Mouse (Mus musculus): ENCODE results near the gene Grm5. TPM values are rescaled to one million over a fixed set of nuclear protein-coding genes. Genes with fewer than 3 reads are reported as not detected.

Gene Grm5
- total RNA-seq, 2 experiments from 2014 or later = 193 to 205 TPM

DNA sequence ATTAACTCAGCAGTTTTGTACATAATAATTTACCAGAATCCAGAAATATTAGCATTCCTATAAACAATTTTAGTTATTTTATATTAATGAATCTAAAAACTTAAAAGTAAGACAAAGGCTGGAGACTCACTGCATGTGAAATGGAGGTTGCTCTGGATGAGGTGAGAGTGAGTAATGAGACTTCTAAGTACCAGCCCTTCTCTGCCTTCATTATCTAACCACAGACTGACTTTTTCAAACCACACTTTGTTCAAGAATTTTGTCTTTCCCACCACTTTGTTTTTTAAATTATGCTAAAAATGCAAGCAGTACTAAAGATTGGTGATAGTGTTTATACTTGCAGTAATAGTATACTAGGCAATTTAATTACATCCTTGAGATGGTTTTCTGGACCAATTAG is 259.5 kb downstream of the Grm5 start:
- no peak for DNase-seq
- intact Hi-C loops (cut with DNase I) = no loop called here

DNA sequence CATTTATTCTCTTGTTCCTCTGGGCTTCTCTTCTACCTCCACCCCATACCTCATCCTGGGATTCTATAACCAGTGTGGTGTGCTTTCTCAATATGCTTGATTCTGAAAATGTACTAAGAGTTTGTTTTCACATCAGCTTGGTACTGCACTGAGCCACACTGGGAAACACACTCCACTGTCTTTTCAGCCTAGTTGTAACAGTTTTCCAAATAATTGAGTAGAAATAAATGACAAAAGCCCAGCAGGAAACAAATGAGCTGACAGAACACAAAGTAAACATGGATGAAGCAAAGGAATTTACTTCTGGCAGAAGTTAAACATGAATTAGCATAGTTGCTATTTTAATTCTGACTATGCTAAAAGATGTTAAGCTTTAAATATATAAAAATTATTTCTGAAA is 262.1 kb downstream of the Grm5 start:
- no peak for DNase-seq
- intact Hi-C loops (cut with DNase I) = no loop called here

DNA sequence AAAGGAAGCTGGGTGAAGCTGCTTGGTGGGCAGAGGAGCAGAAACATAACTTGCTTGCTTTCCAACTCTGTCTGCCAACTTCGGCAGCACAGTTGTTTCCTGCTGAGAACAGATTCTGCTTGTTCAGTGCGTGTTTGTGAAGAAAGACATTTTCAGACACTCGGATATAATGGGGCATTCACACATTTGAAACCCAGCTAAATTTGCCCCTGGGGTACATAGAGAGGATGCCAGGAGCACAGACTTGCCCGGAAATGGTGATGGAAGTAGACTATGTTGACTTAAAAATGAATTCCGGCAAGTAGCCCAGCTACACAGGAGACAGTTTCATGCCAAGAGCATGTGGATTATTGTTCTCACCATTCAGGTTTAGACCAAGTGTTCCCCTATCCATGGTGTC is 342.0 kb downstream of the Grm5 start:
- intact Hi-C loops (cut with DNase I) = loop anchor here (10.0 kb wide), 1 partner anchor 341 kb away; the partner anchor contains the start of gene Grm5

DNA sequence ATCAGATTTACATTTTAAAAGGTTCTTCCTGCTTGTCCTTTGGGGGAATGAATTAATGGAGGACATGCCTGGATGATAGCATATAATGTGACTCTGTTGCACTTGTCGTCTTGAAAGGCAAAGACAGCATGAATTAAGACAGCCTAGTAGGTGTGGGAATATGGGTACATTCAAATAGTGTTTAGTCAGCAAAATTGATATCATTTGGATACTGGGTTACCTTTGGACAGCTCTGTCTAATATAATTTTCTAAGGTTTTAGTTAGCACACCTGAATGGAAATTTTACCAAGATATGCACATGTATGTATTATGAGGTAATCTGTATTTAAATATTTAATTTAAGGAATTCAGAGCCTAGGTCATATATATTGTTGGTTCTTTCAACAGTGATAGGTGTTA is 353.4 kb downstream of the Grm5 start:
- no peak for DNase-seq
- intact Hi-C loops (cut with DNase I) = no loop called here

More for the DNA sequence above, 342.0 kb downstream of the Grm5 start:
- peak; percentile 67 for DNase-seq

DNA sequence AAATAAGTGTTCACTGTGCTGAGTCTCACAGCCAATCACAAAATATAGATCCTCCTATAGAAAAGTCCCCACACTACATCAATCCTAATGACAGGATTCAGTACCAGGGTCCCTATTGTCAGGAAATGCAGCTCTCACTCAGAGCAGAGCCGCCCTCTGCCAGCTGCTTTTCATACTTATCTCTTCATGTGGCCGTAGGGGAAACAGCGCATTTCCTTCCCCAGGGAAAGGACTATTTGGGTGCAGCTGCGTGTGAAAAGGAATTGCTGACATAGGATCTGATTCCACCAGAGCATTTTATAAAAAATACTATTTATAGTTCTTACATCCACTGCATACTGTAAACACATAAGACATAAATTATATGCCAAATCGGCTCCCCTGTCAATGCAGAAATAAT is 354.3 kb downstream of the Grm5 start:
- intact Hi-C loops (cut with DNase I) = no loop called here
- no peak for DNase-seq

DNA sequence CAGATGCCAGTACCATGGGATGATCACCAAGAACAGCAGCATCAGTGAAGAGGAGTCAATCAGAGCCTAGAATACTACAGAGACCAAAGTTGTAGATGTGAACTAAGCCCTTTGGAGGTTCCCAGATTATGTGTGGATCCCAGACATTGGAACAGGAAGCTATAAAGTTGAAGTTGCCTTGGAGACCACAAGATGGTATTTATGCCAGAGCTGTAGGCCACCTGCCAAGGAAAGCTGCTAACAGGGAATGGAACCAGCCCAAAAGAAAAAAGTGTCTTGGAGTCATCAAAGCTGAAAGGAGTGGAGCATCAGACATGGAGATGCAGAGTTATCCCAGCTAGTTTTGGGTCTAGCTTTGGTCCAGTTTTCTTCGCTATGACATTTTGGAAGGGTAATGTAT is 366.2 kb downstream of the Grm5 start:
- intact Hi-C loops (cut with DNase I) = no loop called here
- DNase-seq = peak; percentile 10

DNA sequence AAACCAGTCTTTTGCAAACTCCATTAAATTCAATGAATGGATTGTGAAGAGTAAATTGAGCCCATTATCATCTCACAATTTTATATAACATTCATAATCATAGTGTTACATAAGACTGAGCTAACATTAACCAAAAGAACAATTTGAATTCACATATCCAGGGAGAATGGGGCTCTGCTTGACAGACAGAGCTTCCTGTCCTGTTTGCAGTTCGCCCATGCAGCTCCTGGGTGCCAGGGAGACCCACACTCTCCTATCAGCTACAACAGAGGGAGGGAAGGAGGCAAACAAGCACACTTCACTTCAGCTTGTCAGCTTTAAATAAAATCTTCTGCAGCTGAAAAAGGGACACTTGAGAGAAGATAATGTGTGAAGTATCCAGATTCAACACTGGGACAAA is 389.2 kb downstream of the Grm5 start:
- DNase-seq = no peak
- intact Hi-C loops (cut with DNase I) = no loop called here

DNA sequence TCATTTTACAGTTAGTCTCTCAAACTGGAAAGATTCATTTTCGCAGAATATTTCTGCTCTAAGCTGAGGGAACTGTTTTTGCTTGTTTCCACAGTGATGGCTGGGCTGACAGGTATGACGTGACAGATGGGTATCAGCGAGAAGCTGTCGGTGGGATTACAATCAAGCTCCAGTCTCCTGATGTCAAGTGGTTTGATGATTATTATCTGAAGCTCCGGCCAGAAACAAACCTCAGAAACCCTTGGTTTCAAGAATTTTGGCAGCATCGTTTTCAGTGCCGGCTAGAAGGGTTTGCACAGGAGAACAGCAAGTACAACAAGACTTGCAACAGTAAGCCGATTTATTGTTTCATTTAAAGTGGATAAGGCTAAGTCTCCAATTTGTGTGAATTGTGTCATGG is 391.1 kb downstream of the Grm5 start:
- intact Hi-C loops (cut with DNase I) = no loop called here
- DNase-seq = peak; percentile 20

DNA sequence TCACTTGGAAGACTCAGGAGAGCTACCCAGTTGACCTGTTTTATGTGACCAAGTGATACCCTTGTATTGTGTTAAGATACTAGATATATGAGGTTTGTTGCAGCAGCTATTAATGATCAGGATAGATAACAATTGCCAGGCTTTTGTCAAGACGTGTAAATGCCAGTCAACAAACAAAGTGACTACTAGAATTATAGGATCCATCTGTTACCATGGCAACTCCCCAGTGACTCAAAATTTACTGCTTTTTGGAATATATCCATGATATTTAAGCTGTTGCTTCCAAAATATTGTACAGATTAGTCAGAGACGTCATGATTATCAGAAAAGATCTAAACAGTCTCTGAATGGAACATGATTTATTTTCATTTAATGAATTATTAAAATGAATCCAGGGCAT is 399.5 kb downstream of the Grm5 start:
- intact Hi-C loops (cut with DNase I) = no loop called here
- no peak for DNase-seq

DNA sequence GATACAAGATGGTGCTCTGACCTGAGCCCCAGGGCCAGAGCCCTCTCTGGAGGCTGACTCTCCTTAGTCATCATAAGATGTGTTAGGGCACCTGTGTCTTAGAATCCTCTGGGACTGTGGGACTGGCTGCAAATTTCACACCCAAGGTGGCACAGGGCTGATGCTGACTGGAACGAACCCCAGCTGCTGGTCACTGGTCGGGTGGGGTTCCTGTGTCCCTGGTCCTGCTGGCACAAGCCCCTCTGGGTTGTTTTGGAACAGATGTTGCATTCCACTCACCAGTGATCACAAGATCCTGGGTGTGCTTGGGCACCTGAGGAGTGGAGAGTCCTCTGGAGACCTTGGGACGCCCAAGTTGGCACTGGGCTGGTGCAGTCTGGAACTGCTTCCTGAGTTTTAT is 430.5 kb downstream of the Grm5 start:
- intact Hi-C loops (cut with DNase I) = no loop called here
- DNase-seq = no peak

DNA sequence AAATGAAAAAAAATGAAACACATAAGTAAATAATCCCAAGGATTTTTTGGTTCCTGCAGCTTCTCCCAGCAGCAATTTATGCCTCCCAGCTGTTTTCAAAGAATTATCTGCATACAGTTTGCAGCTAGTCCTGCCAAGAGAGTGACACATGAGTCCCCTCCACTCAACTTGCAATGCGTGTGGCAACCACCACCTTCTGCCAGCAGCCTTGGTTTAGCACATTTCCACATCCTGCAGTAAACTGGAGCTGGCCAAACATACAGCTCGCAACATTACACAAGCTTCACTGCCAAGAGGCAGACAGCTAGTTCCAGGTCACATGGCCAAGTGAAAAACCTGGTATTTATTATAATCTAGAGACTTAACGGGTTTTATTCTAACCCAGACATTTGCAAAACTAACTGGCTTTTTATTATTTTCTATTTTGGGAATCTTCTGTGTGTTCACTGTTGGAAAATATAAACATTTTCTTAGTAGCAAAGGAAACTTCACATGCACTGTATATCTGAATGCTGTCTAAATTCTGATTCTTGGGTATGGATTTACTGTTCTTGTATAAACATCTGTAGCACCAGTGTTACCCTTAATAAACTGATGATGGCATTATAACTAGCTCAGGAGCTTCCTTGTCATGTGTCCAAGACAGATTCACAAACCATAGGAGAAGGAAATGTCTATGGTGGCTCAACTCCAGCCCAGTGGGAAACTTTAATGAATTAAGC is 443.6 kb downstream of the Grm5 start:
- peak; percentile 41 for DNase-seq
- intact Hi-C loops (cut with DNase I) = no loop called here

DNA sequence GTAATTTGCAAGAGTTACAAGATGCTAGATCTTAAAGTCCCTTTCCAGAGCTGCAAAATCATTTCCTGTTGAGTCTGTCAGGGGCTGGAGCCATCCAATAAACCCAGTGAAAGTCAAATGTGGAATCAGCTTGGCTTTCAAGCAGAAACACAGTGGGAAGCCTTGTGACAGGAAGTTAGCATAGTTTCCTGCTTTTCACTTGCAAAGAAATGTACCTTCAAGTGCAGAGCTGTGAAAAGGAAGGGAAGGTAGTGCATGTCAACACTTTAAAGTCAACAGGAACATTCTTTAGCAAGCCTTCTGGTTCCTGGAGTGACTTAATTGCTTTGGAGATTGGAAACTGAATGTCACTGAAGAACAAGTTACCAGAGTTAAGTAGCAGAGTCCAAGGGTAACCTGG is 463.4 kb downstream of the Grm5 start:
- no peak for DNase-seq
- intact Hi-C loops (cut with DNase I) = no loop called here

DNA sequence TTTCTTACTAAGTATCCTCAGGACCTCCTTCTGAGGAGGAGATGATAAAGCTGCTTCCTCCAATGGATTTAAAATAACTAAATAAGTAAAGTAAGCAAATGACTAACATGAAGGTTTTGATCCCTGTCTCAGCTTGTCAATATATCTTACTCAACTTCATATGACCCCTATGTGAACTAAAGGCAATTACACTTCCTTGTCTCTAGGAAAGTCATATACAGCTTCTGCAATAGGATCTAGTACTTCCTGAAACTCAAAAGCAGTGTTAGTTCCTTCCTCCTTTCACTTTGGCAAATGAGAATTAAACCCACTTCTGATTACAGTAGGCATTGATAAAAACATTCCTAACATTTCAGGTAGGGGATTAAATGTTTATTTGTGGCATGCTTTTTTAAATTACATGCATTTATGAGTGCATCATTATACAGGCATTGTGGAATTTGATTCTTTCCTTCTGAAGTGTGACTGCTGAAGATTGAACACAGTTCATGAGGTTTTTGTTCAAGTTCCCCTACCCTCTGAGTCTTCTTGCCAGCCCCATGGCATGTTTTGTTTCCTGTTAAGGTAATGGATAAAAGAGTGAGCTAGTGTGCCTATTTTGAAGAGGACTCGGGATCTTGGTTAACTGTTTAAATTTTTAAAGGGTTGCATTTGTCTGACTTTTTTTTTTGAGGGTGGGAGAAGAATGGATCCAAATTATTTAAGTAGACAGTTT is 470.4 kb downstream of the Grm5 start:
- no peak for DNase-seq
- intact Hi-C loops (cut with DNase I) = no loop called here

DNA sequence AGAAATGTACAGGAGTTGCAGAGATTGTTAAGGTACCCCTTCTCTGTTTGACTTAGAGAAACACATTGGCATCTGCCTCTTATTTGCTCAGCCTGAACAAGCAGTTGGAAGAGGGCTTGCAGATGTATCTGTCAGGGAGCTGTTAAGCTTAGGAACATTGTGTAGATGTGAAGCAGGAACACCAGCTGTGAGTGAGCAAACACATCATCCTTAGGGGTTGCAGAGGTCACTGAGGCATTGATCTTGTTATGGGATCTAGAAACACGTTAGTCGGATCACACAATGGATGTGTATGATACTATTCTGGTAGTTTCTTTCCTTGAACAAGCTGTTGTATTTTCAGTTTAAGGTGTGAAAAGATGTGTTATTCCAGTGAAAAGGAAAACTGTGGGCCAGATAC is 472.5 kb downstream of the Grm5 start:
- intact Hi-C loops (cut with DNase I) = no loop called here
- DNase-seq = no peak

DNA sequence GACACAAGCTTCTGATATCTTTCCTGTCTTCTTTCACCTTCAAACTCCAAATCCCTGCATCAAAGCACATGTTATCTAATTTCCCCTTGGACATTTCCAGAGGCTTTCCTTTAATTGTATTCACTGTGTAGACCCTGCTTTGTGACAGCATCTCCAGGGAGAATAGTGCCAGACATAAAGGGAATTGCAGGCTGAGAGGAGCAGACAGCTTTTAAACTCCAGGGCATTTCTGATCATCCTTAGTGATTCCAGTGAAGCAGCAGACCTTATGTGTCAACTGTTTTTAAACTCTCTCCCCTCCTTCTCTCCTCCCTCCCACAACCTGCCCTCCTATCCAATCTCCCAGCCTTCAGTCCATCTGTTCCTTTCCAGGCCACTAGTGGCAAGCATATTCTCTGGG is 507.1 kb downstream of the Grm5 start:
- DNase-seq = no peak
- intact Hi-C loops (cut with DNase I) = no loop called here

DNA sequence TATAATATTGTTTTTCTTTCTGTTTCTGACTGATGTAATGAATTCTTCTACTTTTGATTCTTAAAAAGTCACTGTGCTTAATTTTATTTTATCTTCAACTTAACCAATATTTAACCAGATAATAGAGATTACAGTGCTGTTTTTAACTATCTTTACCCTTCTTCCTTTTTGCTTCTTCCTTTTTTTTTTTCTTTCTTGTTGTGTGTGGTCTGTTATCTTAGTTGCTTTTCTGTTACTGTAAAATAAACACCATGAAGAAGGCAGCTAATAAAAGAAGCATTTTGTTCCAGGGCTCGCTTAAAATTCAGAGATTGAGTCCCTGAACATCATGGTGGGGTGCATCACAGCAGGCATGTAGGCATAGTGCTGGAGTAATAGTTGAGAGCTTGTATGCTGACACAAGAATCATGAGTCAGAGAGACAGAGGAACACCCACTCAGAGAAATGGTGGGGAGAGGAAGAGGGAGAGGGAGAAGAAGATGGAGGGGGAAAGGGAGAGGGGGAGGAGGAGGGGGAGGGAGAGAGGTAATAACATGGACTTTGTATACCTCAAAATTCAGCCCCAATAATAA is 512.7 kb downstream of the Grm5 start:
- DNase-seq = no peak
- intact Hi-C loops (cut with DNase I) = no loop called here

DNA sequence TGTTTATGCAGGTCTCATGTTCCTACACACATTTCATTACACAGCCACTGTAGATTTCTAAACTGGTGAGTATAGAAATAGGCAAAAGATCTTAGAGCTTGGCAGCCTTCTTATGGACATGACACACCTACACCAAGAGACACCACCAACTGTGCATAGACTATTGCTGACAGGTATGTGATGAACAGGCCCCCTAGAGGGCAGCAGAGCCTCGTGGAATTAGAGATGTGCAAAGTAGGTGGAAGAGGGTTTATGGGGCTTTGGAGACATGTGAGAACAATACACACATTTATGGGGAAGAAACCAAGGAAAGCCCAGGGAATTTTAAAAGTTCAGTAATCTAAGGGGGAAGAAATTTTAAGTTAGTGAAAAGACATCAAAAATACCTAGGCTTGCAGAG is 513.7 kb downstream of the Grm5 start:
- intact Hi-C loops (cut with DNase I) = no loop called here
- peak; percentile 54 for DNase-seq

DNA sequence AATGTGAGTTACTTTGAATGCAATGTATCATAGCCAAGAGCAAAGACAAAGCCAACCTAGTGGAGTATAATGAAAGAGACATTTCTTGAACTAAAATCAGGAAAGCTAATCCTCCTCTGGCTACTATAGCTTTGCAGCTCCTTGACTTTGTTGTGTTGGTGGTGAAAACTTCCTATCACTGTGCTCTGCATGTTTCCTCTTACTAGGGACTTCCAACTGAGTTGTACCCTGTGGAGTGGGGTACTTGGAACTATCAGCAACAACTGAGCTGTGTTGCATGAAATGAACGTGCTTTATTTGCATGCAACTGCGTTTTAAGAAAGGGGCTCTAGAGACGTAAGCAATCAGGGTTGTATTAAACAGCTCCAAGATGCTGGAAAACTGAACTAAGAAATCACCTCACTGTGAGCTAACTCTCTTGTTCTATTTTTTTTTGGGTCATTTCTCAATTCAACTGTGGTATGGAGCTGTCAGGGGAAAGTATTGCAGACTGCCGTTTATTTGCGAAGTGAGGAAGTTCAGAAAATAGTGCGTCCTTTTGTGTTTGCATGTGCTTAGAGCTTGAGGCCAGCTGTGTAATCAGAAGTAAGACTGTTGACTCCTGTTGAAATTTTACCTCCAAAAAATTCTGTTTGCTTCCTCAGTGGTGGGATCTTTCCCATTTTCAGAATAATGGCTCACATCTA is 532.9 kb downstream of the Grm5 start:
- intact Hi-C loops (cut with DNase I) = no loop called here
- no peak for DNase-seq

DNA sequence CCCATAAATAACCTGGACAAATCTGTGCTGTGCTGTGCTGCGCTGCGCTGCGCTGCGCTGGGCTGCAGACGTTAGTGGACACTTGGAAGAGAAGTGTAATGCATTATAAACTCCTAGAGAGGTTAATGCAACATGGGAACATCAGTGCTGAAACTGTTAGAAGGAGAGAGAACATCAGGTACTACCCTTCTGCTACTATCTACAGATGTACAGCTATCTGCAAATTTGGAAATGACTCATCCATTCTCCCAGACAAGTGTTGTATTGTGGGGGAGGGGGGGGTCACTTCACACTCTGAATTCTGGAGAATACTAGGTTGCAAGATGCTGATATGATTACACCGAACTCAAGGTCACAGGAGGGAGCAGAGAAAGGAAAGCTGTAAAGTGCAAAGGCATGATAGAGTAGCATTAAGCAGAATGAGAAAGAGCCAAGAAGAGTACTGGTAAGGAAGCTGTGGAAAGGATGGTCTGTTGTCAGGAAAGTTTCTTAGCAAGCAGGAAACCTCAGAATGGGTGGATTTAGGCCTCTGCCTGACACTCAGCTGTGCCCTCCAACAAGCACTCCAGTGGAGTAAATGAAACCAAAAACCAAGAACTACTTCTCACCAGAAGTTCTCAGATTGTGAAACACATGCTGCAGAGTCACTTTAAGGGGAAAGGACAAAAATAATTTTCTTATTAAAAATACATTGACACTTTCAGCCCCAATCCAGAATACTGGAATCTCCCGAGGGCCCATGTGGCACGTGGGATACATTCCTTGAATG is 544.3 kb downstream of the Grm5 start:
- intact Hi-C loops (cut with DNase I) = no loop called here
- no peak for DNase-seq

DNA sequence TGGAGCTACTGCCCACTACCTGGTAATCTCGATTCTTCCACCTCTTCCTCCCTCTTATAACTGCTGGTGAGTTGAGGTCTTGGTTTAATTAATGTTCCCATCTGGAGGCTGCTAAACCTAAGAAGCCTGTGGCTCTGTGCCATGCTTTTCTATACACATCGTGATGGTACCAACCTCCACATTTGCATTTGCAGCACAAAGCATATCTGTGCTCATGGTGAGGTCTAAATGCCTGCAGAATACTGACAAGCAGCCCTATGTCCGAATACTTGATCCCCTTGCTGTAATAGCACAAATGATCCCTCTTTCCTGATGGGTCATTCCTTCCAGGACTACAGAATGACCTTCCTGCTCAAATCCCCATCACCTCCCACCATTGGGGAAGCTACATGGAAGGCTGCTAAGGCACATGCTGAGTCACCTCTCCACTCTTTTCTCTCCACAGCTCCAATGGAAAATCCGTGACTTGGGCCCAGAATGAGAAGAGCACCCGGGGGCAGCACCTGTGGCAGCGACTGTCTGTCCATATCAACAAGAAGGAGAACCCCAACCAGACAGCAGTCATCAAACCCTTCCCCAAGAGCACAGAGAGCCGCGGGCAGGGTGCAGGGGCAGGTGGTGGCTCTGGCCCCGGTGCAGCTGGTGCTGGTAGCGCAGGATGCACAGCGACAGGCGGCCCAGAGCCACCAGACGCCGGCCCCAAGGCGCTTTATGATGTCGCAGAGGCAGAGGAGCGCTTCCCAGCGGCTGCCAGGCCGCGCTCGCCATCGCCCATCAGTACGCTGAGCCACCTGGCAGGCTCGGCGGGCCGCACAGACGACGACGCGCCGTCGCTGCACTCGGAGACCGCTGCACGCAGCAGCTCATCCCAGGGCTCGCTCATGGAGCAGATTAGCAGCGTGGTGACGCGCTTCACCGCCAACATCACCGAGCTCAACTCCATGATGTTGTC is 545.8 kb downstream of the Grm5 start:
- DNase-seq = peak; percentile 48
- intact Hi-C loops (cut with DNase I) = no loop called here
